Mouse (Mus musculus) heart, adult 18-20 months (tissue): Measurements from ENCODE around the gene Cfap65. TPM values are rescaled to one million over a fixed set of nuclear protein-coding genes. Genes with fewer than 3 reads are reported as not detected.

Experiments used
- DNase-seq, 2 experiments: peaks; one replicate each; pipeline ENCODE4 v3.0.0; 2021 to 2022; ENCODE audit warnings: mixed read lengths in 1 of 2
- total RNA-seq, 2 experiments: library from RNA; stranded (reverse); gene quantifications; 2 replicates each; pipeline ENCODE4 v1.2.3; 2021

Gene Cfap65
- total RNA-seq, 2 experiments from 2014 or later: 0.33 TPM; not detected in 1

DNA sequence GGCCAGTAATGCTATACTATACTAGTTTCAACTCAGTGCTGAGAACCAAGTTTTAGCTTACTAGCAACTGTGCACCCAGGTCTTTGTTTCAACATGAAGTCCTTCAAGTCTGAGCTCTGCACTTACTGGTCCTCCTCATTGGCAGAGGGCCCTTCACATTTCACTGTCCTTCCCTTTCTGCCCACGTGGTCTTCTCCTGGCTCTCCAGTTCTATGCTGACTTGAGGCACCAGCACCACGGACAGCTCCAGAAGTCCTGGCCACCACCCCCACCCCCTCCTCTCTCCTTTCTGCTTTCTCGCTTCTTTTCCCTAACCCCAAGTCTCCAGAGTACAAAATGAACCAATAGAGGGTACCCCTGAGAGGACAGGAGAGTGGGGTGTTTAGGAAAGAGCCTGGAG lies 4.4 kb upstream of the Cfap65 start:
- DNase-seq: no peak

DNA sequence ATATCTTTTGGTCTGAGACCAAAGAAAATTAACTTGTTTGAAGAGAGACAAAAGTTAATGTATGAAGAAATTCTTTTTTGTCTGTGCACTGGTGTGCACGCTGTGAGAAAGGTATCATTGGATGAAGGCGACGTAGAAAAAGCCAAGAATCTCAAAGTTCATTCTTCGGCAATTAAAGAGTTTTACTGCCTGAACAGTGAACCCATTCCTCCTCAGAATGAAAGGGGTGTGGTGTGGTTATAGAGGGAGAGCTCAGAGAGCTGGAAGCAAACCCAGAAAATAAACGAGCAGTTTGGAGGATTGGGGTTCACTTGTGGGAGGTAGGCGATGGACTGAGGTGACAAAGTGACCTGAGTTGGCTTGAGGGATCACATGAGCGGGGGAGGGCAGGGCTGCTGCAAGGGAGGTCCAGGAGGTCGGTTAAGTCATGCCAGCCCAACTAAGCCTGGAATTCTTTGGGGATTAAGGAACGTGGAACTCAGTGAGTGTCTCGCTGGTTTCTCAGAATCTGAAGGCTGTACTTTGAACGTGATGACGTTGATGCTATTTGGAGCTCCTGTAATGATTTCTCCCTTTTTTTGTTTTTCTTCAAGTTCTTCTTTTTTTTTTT lies 927 bp upstream of the Cfap65 start:
- DNase-seq: no peak

DNA sequence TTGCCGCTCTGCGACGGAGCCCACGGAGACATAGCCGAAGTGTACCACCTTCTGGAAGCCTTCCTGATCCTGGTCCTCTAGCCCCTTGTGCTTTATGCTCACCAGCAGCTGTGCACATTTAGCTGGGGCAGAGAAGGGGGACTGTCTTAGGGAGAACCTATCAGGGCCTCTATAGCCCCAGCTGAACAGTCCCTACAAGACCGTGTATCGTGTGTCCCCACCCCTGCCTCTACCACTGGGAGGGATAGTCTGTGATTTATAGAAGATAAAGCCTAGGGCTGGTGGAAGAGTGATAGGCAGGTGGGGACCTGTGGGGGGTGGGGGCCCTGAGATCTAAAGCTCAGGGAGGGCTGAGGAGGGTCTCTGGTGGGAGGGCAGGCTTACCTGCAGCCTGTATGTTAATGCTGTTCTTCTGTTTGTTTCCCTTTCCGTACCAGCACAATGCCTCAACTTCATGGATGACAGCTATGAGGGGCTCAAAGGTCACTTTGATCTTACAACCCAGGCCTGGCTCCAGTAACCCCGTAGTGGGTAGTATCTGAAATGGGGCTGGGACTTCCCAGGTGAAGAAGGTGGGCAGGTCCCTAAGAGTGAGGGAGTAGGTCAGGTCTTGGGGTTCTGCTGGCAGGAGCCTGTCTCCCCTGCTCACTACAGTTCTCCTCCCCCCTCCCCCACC lies 7.6 kb downstream of the Cfap65 start:
- DNase-seq: no peak

DNA sequence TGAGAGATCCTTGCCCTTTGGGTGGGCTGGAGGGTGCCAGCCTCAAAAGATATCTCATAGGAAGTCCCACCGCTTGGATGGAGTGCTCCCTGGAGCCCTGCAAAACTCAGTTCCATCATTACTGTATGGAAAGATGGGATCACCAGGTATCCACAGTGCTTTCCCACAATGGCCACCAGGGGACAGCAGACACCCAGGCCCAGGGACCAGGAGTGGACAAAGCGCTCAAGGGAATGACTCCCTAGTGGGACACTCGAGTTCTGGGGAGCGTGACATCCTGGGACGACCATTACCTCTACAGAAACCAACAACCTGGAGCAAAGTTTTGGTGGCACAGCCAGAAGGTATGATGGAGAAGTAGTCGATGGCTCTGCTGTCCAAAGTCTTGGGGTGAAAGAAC lies 8.7 kb downstream of the Cfap65 start:
- peak; percentile 25 to 70 for DNase-seq

DNA sequence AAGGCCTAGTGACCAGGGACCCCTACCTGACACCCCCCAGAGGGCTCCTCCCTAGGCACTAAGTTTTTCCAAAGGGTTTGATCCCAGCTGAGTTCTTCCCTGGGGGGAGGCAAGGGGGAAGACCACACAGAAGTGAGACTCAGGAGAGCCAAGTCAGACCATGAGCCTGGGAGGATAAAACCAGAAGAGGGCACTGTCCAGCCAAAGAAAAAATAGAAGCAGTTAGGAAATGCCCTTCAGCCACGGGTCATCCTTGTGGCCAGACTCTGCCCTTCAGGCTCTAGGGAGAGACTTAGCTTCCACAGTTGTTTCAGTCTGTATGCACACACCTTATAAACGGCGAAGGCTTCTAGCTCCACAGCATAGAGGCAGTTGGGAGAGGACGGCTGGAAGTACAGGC lies 10.9 kb downstream of the Cfap65 start:
- DNase-seq: peak in 1 of 2 experiments; percentile 6

DNA sequence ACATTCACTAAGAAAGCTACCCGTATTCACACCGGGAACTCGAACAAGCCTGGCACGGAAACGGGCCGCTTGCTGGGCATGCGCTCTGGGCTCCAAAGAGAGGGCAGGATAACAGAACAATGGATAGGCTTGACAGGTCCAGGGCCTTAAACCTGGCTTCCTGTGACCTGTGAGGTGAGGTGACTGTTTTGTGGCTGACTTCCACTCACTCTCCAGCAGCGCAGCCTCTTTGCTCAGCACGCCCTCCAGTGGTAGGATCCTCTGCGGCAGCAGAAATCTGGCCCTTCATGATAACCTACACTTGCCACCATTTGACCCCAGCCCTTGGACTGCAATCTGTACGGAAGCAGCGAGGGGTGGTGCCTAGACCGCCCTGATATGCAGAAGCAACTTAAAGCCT lies 19.7 kb downstream of the Cfap65 start:
- no peak for DNase-seq

DNA sequence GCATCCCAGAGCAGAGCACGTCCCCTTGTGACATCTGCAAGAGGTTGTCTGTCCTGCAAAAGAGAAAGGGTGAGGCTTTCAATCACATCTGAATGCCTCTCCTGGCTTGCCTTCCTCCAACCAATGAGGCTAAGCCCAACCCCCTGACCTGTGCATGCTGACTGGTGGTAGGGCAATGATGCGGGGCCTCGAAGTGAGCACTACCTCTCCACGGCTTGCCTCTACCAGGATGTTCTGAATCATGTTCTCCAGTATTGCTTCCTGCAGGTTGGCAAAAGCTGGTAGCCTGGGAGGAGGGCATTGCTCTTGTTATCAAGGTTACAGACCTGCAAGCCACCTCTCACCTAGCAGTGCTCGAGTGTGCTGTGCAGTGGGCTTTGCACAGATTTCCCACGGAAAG lies 33.2 kb downstream of the Cfap65 start:
- DNase-seq: no peak

DNA sequence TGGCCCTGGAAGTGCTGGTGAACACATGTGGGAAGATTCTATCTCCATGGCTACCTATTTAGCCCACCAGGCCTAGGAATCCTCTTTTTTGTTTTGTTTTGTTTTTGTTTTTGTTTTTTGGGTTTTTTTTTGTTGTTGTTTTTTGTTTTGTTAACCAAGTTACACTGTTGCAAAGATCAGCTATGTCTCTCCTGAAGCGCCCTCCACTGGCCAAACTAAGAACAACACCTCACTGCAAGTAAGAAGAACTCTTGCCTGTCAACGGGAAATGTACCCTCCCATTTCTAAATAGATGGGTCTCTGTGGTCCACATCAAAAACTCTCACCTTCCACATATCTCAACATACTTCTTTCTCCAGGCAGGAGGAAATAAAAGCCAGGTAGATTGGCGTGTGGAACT lies 33.7 kb downstream of the Cfap65 start:
- peak in 1 of 2 experiments; percentile 69 for DNase-seq

DNA sequence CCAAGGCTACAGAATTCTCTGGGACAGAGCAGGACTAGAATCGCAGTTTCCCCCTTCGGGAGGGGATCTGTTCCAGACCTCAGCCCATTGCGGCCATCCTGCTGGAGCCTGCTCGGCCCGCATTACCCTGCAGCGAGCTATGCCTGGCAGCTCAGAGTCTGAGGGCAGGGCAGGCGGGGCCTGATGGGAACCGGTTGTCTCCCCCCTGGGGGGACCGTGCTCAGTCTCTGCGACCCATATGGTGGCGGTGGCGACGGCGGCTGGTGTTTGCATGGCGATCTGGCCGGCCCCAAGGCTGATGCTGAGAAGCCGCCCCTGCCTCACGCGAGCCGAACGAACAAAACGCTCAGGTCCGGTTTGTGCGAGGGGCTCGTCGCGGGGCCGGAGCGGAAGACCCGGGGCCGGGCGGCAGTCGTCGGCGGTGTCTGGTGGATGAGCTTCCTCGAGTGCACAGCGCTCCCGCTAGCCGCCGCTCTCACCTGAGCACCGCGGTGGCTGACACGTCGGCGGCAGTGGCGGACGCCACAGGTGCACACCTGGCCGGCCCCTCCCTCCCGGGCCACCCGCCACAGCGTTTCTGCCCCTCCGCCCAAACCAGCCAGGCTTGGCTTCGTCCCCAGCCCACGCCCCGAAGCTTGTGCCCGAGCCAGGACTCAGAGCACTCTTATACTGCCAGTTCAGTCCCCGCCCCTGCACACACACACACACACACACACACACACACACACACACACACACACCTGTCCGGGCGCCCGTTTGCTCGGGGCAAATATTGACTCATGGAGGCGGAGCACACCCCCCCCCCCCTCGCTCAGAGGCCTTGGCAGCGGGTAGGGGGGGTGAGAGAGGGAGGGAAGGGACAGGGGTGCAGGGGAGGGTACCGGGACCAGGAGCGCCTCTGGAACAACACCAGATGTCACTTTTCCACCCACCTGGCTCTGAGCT lies 34.8 kb downstream of the Cfap65 start:
- no peak for DNase-seq

DNA sequence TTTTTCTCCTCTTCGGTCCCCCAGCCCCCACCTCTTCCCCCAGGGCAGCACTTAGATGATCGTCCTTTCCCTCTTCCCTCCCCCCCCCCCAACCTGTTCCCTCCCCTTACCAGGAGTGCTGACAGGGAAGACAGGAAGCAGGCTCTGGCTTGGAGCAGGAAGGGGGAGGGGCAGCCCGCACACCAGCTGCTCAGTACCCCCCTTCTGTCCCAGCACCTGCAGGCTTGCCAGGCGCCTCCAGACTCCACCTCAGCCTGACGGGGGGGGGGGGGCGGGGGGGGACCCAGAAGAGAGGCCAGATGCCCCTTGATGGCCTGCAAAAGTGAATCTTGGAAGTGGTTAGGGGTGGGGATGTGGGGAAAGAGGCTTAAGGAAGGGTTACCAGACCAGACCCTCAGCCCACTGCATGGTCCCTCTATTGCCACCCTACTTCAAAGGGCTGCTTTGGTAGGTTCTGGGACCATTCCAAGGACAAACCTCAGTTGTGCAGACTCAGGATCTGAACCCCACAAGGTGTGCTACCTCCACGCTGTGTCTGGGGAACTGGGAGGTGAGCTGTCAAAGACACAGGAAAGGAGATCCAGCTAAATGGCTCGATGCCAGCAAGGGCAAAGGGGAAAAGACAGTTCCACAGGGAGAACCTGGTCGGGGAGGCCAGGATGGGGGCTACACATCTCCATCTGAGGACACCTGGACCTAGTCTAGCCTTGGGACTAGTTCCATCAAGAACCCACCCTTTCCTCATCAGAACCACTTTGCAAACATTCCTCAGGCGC lies 36.6 kb downstream of the Cfap65 start:
- DNase-seq: no peak

DNA sequence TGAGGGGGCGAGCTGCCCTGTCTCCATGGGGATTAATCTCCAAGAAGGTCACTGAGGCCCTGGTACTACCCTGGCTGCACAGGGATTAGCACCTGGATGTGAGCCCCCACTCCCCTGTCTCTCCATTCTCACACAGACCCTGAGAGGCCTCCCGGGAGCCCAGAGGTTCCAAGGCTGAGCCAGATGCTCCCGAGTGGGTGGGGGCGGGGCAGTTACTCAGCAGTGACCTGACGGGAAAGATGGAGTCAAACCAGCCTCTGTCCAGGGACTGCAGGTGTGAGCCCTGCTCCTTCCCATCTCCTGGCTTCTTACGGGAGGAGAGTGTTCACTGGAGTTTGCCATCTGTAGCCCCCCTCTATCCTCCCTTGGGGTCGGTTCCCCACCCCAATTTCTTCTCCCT lies 37.4 kb downstream of the Cfap65 start:
- DNase-seq: no peak

DNA sequence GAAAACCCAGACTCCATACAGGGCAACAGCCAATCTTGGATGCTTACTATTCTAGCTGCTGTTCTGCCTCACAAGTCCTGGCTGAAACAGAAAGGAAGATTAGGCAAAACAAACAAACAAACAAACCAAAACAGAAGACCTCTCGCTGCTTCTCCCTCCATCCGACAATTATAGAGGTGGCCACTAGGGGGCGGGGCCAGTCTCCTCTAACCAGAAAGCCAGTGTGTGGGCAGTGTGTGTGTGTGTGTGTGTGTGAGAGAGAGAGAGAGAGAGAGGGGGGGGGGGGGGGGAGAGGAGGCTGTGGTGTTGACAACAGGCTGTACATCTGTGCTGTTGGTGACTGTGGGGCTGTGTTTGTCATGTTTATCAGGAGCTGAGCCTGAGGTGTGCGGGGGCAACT lies 40.4 kb downstream of the Cfap65 start:
- DNase-seq: peak; percentile 27 to 71

DNA sequence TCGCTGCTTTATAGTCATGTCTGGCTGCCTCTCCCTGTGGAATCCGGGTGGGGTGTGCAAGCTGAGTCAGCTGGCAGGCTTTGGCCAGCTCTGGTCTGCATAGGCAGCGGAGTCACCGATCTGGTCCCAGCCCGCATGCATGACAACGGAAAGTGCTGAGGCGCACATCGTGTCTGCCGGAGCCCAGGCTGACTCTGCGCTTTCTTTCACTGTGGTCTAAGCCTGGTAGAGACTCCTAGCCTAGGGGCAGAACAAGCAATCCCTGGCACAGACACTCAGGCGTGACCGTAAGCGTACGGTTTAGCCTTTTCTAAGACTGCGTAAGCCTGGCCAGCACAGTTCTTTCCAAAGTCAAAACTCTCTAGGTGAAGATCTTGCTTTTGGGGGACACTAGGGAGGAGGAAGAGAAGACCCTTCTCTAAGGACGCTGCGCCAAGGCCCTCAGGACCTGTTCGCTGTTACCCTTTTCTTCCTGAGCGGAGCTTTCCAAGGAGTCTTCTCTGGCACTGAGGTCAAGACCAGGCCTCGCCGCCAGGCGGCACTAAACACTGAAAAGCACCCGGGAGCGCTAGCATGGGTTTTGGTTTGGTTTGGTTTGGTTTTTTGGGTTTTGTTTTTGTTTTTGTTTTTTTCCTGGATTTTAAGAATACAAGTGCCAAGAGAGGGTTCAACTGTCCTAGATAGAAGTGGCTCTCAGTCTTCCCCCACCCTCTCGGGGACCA lies 42.1 kb downstream of the Cfap65 start, which contains the start of gene Cryba2:
TSS of gene Cryba2 (minus strand) at position 10 of the 722 bp plus-strand sequence.
- DNase-seq: peak in 1 of 2 experiments; percentile 44

DNA sequence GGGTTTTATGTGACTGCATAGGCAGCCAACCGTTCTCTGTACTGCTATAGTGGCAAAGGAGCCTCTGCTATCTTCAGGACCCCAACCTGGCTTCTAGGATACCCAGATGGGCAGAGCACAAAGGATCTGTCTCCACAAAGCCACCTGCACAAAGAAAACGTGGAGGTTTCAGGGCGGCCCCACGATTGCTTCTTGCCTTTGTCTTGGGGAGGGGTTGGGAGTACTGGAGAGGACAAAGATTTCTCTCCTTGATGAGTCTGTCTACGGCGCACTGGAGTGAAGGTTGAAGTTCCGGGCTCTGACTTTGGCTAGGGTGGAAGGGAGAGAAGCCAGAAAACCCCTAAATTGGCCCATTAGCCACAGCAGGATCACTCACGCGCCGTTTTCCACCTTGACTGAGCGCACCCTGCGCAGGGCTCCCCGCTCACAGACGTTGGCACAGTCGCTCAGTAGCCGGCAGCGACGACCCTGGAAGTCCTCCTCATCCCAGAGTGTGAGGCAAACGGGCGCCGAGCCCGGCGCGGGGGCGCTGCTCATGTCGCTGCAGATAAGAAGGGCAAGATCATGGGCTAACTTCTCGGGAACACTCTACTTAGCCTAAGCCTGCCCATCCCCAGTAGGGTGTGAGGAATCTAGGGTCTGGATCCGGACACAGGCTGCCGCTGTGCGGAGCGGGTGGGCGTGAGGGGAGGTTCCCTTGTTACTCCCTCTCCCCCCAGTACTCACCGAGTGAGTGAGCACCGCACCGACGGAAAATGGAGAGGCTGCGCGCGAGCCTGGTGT lies 42.9 kb downstream of the Cfap65 start:
- DNase-seq: no peak

DNA sequence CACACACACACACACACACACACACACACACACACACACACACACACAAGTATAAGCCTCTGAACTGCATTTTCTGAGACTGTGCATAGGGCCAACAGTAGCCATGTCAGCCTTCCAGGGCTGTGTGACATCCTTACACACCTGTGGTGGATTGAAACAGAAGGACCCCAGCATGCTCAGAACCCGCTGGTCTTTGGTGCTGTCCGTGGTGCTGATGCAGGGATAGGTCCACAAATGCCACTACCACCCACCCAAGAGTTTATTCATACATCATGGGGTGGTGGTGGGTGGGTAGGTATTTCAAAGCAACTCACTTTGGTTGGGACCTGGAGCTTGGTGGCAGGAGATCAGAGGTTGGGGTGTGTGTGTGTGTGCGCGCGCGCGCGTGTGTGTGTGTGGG lies 43.9 kb downstream of the Cfap65 start:
- DNase-seq: no peak

DNA sequence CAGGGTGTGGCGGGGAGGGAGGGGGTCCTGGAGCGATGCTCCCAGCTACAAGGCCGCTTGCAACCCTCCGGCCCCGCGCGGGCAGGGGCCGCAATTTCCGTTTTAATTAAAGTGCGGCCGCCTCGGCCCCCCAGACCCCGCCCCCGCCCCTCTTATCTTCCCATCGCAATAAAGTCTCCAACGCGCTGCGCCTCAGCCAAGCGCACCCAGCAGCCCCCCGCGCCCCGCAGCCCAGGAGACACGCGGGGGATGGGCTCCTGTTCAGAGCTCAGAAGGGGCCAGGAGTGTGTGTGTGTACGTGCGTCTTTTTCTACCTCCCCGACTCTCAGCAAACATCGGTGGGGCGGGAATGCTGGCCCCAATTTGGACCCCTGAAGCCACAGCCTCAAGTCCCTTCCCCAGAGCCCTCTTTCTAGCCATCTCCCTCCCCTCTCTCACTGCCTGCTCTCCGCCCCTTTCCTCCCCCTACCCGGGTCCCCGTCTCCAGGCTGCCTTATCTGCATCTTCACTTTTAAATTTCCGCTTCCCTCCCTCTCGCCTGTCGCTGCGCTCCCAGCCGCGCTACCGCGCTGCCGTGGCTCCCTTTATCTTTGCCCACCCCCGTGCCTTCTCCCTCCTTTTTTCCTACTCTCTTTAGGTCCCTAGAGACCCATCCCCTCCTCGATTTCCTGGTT lies 49.9 kb downstream of the Cfap65 start, which contains the start of gene Fev:
TSS of gene Fev (minus strand) at position 51 of the 674 bp plus-strand sequence.
- no peak for DNase-seq

DNA sequence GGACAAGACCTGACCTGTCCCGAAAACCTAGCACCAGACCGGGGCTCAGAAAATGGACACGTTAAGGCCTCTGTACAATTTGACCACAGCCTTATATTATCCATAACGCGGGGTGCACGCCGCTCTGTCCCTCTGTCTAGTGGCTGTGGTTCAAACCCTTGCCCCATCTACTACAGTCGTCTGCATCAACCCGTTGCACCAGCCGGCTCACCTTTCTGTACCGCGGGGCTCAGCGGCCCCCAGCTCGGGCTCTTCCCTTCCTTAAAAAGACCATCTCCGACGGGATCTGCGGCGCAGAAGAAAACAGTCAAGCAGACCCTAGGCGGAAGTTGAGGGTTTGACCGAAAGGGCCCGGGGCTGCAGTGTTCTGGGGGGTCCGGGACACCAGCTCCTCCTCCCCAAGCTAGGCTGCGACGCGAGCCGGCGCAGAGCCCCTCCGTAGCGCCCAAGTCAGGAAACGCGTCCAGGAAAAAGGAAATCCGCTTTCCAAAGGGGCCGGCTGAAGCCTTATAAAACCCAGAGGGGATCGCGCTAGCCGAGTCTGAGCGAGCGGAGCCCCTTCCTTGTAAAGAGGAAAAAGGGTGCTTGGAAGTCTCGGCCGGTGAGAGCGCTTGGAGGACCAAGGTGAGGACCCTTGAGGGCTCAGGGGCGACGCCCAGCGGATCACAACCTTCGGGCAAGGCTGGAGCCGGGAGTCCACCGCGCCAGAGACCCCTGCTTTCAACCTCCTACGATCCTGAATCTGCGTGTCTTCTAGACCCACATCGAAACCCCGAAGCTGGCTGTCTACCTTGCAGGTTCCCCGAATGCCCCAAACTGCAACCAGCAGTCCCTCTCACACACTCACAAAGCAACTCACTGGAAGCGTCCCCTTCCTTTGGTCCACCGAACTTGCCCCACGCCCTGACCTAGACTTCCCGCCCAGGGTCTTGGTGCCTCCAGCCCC lies 50.9 kb downstream of the Cfap65 start:
- no peak for DNase-seq

DNA sequence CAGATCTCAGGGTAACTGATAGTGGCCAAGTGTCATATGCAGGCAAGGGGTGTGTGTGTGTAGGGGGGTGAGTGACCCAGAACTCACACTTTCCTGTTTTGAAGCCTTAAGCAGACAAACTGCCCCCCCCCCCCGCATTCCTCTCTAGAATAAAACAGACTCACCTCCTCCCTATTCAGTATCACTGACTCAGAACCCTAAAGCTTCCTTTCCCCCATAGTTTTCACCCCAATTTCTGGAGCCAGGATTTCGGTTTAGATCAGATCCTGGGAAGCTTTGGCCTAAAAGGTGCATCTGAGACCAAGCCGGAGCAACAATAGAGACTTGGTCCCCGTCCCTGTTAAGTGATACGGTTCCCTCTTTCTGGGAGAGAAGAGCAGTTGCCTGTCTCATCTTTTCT lies 52.0 kb downstream of the Cfap65 start:
- DNase-seq: no peak

DNA sequence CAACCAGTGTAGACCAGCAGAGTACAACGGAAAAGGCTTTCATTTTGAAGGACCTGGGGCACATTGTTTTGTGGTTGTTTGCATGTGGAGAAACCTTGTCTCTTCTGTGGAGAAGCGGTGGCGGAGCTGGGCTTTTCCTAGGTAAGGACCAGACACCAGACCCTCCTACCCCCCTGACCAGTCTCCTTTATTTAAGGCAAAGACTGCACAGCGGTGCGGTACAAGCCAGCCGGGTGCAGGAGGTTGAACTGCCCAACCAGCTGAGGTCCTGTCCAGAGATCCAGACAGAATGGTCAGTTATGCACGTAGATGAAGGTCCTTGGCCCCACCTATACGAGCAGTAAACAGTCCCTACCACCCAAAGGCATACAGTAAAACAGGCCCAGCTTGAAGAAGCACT lies 52.6 kb downstream of the Cfap65 start:
- DNase-seq: no peak
